Mouse (Mus musculus) frontal cortex, postnatal 10 days (tissue): Measurements from ENCODE around the gene Bub1.

Source experiments
- DNase-seq, 2 experiments: peaks; one replicate each; pipeline ENCODE4 v3.0.0; 2022; ENCODE audit warnings: low spot score in 2 of 2, mixed read lengths in 1 of 2

Bub1 gene

DNA sequence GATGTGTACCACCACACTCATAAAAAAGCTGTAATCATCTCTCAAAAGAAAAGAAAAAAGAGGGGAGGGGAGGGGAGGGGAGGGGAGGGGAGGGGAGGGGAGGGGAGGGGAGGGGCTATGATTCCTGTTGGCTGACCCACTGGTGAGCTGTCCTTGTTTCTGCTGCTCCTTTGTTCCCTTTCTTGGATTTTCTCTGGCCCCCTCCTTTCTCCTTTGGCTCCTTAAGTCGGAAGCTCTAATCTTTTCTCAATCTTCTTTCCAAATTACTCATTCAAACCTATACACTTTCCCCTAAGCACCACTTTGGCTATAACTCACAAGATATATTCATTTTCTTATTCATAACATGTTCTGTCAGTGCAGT is 57.1 kb downstream of the Bub1 start:
- no peak for DNase-seq

- no peak for DNase-seq
These were observed 57.6 kb downstream of the Bub1 start for GRCm38 (mm10) chr2:127773938-127774577.

GRCm38 (mm10) chr2:127761587-127761986 is 70.1 kb downstream of the Bub1 start:
- no peak for DNase-seq

- no peak for DNase-seq
These were observed 71.2 kb downstream of the Bub1 start for GRCm38 (mm10) chr2:127760429-127761000.

GRCm38 (mm10) chr2:127760014-127760413 is 71.7 kb downstream of the Bub1 start:
- no peak for DNase-seq

DNA sequence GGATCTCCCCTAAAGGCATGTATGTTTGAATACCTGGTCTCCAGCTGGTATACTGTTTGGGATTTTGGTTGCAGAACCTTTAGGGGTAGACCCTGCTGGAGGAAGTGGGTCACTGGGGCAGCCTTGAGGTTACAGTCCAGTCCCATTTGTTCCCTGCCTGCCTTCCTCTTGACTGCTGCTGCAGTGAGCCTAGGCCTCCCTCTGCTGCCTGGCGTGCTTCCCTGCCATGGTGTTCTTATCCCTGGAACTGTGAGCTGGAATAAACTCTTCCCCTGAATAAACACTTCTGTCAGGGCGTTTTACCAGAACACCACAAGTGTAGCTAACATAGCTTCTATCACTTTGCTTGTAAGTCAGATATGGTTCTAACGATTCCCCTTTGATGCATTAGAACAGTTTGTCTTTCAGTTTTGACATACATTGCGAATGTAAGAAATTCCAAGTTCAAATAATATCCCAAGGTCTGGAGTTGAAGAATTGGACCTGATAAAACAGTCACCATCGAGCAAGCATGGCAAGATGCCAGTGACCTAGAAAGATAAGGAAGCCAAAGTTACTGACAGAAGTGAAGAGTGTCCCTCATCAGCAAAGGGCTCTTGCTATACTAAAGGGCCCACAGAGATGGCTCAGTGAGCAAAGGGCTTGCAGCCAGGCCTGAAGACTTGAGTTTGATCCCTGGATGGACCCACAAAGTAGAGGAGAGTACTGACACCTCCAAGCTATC is 72.3 kb downstream of the Bub1 start:
- no peak for DNase-seq

GRCm38 (mm10) chr2:127757171-127757570 is 74.5 kb downstream of the Bub1 start:
- peak; percentile 37 to 55 for DNase-seq

GRCm38 (mm10) chr2:127754113-127754512 is 77.6 kb downstream of the Bub1 start:
- DNase-seq = no peak

DNA sequence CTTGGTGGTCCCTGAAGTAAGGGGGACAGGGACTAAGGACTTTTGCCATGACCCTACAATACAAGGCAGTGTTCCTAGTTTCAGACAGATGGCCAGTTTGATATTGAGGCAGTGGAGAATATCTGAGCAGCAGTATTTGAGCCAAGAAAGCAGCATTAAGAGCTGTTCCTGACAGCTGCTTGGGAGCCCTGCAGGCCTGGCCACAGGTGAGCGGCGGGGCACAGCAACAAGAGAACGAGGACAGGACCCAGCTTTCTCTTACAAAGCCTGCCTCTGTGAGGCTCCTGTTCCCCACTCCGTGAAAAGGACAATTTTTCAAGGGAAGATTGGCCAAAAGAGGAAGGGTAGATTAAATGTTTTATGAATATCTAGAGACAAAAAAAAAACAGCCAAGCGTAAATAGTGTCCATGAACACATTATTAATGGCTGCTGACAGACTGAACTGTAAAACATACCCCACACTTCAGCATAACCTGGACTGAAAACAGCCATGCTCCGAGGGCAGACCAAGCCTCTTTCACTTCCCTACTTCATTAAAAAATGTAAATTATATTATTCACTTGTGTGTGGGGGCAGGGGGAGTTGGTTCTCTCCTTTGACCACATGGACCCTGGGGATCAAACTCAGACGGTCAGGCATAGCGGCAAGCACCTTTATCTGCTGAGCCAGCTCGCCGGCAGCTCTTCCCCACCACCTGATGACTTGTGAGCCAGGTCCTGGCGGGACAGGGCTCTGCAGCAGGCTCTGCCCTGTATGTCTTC is 79.6 kb downstream of the Bub1 start:
- no peak for DNase-seq
